Mouse (Mus musculus) olfactory bulb, adult 2 months (tissue): ENCODE measurements around the gene Medag. TPM values are rescaled to one million over a fixed set of nuclear protein-coding genes. Genes with fewer than 3 reads are reported as not detected.

Experiments
- H3K27ac ChIP-seq: fragments of 200-500 bp; 2 replicates; pipeline ENCODE4 v1.5.1; 2012; ENCODE audit warnings: low read depth, low read length; ENCODE audit not compliant: insufficient read depth
- H3K4me1 ChIP-seq: fragments of 200-500 bp; 2 replicates; pipeline ENCODE4 v1.6.1; 2012; ENCODE audit warnings: low read length; ENCODE audit not compliant: control insufficient read depth, insufficient read depth
- H3K4me3 ChIP-seq: fragments of 200-500 bp; 2 replicates; pipeline ENCODE4 v1.5.1; 2012; ENCODE audit warnings: mild to moderate bottlenecking, low read depth, low read length, moderate library complexity; ENCODE audit not compliant: insufficient read depth
- CTCF ChIP-seq: fragments of 200-500 bp; IDR thresholded peaks from 2 replicates; pipeline ENCODE4 v1.5.1; 2012; ENCODE audit warnings: low read depth, mild to moderate bottlenecking, low read length, moderate library complexity; ENCODE audit not compliant: insufficient read depth
- POLR2A ChIP-seq: fragments of 200-500 bp; IDR thresholded peaks from 2 replicates; pipeline ENCODE4 v1.6.1; 2012; ENCODE audit warnings: mild to moderate bottlenecking, low read depth, low read length, moderate library complexity; ENCODE audit not compliant: insufficient read depth
- WGBS: fragments of 180-500 bp; shearing (Covaris S2); methylation state at CpG from one replicate; pipeline ENCODE4 v1.1.7; 2018; 5-methylcytosine and 5-hydroxymethylcytosine counted together
- polyA plus RNA-seq: library from polyadenylated mRNA; stranded (reverse); fragments of >200 nt; gene quantifications from 2 replicates; pipeline ENCODE4 v1.2.4, GENCODE M21; 2012; ENCODE audit warnings: low replicate concordance; ENCODE audit not compliant: missing spikeins, insufficient read depth, insufficient read length

Gene Medag
- polyA plus RNA-seq, 1 experiment, result not detected

DNA sequence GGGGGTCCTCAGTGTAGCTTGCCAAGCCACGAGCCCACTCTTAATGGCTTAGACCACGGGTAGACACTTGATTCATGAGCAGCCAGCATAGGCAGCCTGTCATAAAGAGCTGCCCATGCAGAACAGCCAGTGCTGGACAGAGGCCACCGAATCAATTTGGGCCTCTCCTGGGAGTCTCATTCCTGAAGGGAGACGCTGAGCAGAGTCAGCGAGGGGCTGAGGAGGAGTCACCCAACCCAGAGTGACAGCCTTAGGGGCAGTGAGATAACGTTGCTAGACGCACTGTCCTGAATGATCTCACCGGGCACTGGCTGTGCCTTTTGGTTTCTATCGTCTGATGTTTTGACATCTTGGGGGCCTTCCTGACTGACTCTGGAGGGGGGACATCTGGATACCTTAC is 38.3 kb upstream of the Medag start:
- Histone ChIP-seq H3K4me1 (peaks cover 14% of the 10 kb centered on the region), H3K4me3 (no peak overlapping the region), H3K27ac (no peak overlapping the region)
- TF ChIP-seq CTCF (no peak), POLR2A (no peak)
- 60% methylated on average over 9 of the region's 9 CpGs for WGBS

DNA sequence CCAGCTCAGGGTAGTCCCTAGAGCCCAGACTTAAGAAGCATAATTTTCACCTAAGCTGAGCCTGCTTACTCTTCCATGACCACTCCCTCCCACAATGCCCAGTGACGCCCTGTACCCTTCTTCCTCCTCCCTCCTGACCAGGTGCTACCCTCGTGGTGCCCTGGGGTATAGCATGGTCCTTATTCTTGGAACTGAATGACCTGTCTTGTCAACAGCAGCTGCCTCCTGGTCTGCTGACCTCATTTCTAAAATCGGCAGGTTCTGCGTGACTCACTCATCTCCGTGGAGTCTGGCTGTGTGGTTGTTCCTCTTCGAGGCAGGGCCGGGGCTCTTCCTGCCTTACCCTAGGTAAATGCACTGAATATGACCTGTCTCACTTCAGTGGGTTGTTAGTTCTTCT is 37.5 kb upstream of the Medag start:
- TF ChIP-seq POLR2A (no peak), CTCF (no peak)
- 59% methylated on average over 7 of the region's 7 CpGs for WGBS
- Histone ChIP-seq H3K27ac (no peak overlapping the region), H3K4me1 (peaks cover 14% of the 10 kb centered on the region), H3K4me3 (no peak overlapping the region)

DNA sequence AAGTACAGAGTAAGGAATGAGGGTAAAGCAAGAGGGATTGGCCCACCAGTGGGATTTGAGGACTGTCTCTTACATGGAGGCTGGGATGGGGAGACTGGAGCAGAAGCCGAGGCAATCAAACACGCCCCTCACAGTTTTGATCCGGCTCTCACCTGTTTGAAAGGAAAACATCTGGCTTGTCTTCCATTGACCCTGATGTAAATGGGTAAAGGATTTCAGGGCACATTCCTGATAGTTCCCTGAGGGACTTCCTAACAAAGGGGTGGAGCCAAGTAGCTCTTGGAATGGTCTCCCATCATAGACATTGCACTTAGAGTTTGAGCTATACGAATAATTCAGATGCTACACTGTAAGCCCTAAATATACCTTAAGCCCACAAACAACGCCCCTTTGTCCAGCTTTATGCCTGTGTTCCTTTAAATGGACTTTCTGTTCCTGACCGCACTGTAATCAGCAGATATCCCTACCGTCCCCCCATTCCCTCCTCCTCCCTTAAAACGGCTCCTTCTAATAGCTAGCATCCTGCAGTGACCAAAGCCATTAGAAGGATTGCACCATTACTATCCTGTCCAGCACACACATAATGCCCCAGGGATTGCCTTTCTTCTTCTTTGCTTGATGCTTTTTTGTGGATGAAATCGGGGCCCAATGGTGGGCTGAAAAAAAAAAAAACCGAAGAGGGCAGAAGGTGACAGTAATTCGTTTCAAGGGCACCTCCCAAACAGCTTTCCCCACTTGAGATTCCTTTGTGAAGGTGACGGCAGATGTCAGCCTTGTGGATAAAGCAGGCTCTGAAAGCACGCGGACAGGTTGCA is 36.3 kb upstream of the Medag start:
- TF ChIP-seq CTCF, result no peak
- 0 out of 2 replicates have a peak, but pooled peaks have one; percentile 15 for TF ChIP-seq POLR2A
- no peak overlapping the region for H3K27ac ChIP-seq
- 52% methylated on average over 14 of the region's 14 CpGs for WGBS
- H3K4me1 ChIP-seq, result peaks cover 20% of the 10 kb centered on the region
- H3K4me3 ChIP-seq, result no peak overlapping the region

DNA sequence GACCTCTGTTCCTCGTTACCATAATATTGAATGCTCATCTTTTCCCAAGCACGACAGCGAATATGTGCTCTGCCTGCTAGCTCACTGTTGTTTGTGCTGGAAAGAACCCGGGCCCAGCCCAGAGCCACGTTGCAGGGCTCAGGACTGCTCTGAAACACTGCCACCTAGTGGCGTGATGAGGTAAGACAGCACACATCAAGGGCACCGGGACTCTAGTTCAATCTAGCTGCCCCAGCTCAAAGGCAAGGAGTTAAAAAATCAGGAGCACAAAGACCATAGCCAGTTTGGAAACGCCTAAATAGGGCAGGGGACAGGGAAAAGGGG is 35.7 kb upstream of the Medag start:
- Histone ChIP-seq H3K4me3 (no peak overlapping the region), H3K27ac (no peak overlapping the region), H3K4me1 (peaks cover 23% of the 10 kb centered on the region)
- TF ChIP-seq POLR2A (no peak), CTCF (peak; percentile 93)
- 2% methylated on average over 8 of the region's 8 CpGs for WGBS

DNA sequence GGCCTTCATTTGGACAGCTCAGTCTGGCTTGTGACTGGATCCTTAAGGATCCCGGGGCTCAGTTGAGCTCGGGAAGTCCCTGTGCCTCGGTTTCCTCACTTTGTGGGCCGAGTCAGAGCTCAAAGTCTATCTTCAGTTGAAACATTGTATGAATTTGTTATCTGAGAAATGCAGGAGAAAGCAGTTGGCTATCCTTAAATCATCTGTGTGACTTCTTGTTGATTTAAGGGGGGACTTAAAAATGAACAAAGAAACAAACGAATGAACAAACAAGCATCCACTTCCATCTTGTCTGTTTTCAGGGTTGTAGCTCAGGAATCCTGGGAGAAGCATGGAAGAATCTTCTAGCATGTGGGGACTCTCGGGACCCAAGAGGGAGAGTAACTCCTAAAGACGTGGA is 35.2 kb upstream of the Medag start:
- 92% methylated on average over 7 of the region's 7 CpGs for WGBS
- Histone ChIP-seq H3K4me1 (peaks cover 24% of the 10 kb centered on the region), H3K4me3 (no peak overlapping the region), H3K27ac (no peak overlapping the region)
- TF ChIP-seq CTCF, result no peak
- TF ChIP-seq POLR2A, result no peak

DNA sequence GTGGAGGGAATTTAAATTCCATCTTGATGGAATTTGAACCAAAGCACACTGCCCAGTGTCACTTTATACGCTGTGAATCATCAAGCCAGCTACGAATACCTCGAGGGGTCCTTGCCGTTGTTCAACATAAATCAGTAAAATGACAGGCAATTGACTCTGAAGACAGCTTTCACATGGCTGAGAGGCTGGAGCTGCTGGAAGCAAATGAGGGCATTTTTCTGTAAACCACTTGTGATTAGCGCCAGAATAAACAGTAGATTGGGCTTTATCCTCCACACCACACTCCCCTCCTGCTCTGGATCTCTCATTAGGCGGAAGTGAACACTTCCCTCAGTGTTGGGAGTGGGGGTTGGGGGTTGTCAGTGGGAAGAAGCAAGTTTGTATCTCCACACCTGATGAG is 34.3 kb upstream of the Medag start:
- H3K4me3 ChIP-seq, result no peak overlapping the region
- H3K27ac ChIP-seq, result no peak overlapping the region
- TF ChIP-seq CTCF (no peak), POLR2A (no peak)
- peaks cover 28% of the 10 kb centered on the region for H3K4me1 ChIP-seq
- WGBS, result 58% methylated on average over 6 of the region's 6 CpGs

DNA sequence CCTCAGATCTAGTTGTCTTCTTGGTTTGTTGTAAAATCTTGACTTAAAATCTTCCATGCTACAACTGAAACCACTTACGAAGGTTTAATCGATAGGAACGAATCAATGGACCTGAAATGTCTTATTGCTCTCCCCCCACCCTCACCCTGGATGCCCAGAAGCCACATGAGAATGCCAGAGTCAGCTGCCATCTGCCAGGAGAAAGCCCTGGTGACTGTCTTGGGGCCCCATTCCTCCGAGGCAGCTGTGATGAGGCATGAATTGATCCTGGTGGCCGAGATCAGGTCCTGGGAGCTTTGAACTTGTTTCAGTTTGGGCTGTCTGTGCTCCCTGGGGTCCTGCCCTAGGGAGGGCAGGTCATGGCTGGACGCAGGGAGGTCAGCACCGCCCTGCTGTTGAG is 33.0 kb upstream of the Medag start:
- Histone ChIP-seq H3K27ac (no peak overlapping the region), H3K4me3 (no peak overlapping the region), H3K4me1 (peaks cover 24% of the 10 kb centered on the region)
- WGBS, result 91% methylated on average over 7 of the region's 7 CpGs
- TF ChIP-seq CTCF (no peak), POLR2A (no peak)

DNA sequence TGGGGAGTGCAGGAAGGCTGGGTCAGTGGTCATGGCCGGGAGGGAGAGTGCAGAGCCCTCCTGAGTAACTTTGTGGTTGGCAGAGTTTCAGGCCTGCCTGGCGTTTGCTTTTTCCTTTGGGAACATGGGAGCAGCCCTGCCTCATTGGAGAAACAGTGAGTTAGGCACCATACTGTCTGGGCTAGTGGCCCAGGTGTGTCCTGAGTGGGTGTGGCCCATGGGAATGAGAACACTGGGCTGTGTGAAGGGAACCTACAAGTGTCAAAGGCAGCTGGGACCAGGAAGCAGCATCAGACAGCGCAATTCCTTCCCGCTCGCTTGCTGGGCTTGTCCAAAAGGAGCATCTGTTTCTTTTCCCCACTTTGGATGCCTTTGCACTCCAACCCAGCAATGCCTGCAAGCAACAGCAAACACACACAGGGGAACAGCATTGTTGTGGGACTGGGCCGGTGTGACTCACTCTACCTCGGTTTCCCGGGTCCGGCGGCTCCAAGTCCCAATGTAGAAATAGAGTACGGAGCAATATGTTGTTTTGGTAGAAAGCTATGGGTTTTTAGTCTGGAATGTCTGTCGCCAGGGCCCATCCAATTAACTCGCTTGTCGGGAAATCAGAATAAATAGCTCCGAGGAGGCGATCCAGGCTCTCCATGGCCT is 32.3 kb upstream of the Medag start:
- no peak overlapping the region for H3K27ac ChIP-seq
- WGBS, result 83% methylated on average over 16 of the region's 16 CpGs
- no peak for TF ChIP-seq POLR2A
- no peak for TF ChIP-seq CTCF
- peaks cover 19% of the 10 kb centered on the region for H3K4me1 ChIP-seq
- no peak overlapping the region for H3K4me3 ChIP-seq

DNA sequence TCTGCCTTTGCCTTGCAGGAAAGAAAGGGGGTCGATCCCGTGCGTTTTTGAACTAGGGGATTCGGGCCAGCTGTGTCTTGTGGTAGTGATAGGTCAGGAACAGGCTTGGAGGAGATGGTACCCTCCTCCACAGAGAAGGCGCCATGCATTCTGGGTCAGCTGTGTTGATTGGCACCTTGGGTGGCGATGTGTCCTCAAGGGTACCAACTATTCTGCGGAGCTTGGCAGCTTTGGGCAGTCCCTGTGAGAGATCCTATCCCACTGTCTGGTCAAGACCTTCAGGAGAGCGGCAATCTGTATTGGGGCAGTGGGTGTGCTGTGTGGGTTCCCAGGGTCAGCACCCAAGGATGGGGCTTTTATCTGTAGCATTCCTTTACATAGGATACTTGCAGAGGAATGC is 31.7 kb upstream of the Medag start:
- H3K4me1 ChIP-seq, result peaks cover 19% of the 10 kb centered on the region
- no peak for TF ChIP-seq POLR2A
- TF ChIP-seq CTCF, result no peak
- no peak overlapping the region for H3K27ac ChIP-seq
- 82% methylated on average over 8 of the region's 8 CpGs for WGBS
- no peak overlapping the region for H3K4me3 ChIP-seq
